Mouse (Mus musculus) T-cell, adult 66 days (primary cell): ENCODE results near the gene Gria2. TPM values are rescaled to one million over a fixed set of nuclear protein-coding genes. Genes with fewer than 3 reads are reported as not detected.

ENCODE experiments used
- total RNA-seq, 2 experiments: library from RNA; stranded (reverse); gene quantifications; 3 replicates in 1 of 2; 4 replicates in 1 of 2; pipeline ENCODE4 v1.2.4; 2023

The Gria2 gene
- not detected for total RNA-seq

DNA sequence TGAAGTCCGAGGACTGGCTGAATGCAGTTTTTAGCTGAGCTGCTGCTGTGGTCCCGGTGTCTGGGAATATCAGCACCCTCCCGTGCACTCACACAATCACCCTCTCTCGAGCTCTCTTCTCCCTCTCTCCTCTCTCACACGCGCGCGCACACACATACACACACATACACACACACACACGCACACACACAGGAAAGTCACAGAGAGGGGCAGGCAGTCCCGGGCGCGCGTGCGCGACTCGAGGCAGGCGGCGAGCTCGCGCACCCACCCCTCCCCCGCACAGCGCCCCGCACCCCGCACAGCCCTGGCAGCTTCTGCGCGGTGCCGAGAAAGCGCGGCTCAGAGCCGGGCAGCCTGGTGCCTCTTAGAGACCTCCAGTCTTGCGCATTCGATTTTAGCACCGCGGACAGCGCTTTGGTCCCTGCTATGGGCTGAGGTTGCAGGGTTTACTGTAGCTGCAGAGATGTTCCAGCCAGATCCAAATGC is at the start of gene Gria2:
TSS of gene Gria2 (minus strand) at position 240 of the 486 bp plus-strand sequence.

Other genes starting within 250 kb of the Gria2 start
- not detected for gene Glrb, start 110.8 kb upstream of the Gria2 start, total RNA-seq
- not detected for gene Pdgfc, start 233.6 kb upstream of the Gria2 start, total RNA-seq